Mouse (Mus musculus) megakaryocyte, embryonic 14.5 days (primary cell): Measurements from ENCODE around the gene Sparc.

ENCODE experiments used
- FLI1 ChIP-seq: IDR thresholded peaks from 2 replicates; pipeline ENCODE4 v1.6.1; 2012; ENCODE audit warnings: low read length, inconsistent platforms, mixed read lengths
- GATA1 ChIP-seq: IDR thresholded peaks from 3 replicates; pipeline ENCODE4 v1.6.1; 2012; ENCODE audit warnings: mixed read lengths, low read length, inconsistent platforms, borderline replicate concordance

DNA sequence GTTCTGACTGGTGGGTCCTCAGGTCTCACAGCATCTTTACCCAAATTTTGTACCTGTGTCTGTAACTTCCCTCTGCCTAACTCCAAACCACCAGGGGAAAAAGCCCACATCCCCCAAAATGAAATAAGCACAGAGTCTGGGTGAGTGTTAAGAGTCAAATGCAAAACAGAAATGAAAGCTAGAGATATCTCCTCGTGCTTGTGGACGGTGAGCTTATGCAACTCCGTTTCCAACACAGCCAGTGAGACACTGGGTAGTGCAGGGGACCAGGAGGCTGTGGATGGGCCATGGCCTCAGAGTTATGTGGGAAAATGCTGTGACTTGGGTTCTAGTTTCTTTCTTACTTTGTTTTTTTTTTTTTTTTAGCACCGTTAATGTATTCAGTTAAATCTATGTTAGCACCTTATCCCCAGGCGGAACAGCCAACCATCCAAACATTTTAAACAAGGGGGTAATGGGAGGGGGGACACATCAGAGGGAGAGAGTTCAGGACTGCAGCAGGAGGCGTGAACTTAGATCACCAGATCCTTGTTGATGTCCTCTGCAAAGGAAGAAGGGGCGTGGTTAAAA lies 27.8 kb downstream of the Sparc start:
- TF ChIP-seq GATA1, result no peak
- TF ChIP-seq FLI1, result no peak
